Mouse (Mus musculus): Measurements from ENCODE around the gene Ripor2.

- TF ChIP-seq CTCF (conservative IDR thresholded peaks at IDR 0.05; ENCODE audit: low read length) (no peak), POU5F1 (IDR thresholded peaks at IDR 0.05; ENCODE audit: borderline replicate concordance, low read length) (no peak)
Measured at GRCm38 (mm10) chr13:24613927-24614780, 32.2 kb downstream of the Ripor2 start.
